Mouse (Mus musculus) gastrocnemius, adult 18-20 months (tissue): ENCODE measurements around the gene Rapgef3. TPM values are rescaled to one million over a fixed set of nuclear protein-coding genes. Genes with fewer than 3 reads are reported as not detected.
A peak's percentile ranks its signal among the peaks of the same experiment; 100 is the strongest.

ENCODE experiments used
- DNase-seq: peaks from one replicate; pipeline ENCODE4 v3.0.0; 2021; ENCODE audit warnings: low spot score
- total RNA-seq, 2 experiments: library from RNA; stranded (reverse); gene quantifications; 2 replicates each; pipeline ENCODE4 v1.2.3; 2021

The Rapgef3 gene
- total RNA-seq, 2 experiments from 2014 or later = 6.6 to 9.0 TPM

DNA sequence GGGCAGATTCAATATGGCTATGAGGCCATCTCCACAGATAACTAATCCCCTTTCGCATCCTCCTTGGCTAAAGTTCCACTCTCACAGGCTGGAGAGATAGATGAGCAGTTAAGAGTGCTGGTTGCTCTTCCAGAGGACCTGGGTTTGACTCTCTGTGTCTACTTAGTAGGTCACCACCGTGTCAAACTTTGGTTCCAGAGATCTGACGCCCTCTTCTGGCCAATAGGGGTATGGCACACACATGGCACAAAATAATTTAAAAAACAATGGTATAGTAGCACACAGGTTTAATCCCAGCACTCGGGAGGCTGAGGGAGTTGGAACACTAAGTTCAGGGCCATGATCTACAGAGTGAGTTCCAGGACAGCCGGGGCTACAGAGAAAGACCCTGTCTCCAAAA lies 26.5 kb upstream of the Rapgef3 start:
- DNase-seq = no peak

DNA sequence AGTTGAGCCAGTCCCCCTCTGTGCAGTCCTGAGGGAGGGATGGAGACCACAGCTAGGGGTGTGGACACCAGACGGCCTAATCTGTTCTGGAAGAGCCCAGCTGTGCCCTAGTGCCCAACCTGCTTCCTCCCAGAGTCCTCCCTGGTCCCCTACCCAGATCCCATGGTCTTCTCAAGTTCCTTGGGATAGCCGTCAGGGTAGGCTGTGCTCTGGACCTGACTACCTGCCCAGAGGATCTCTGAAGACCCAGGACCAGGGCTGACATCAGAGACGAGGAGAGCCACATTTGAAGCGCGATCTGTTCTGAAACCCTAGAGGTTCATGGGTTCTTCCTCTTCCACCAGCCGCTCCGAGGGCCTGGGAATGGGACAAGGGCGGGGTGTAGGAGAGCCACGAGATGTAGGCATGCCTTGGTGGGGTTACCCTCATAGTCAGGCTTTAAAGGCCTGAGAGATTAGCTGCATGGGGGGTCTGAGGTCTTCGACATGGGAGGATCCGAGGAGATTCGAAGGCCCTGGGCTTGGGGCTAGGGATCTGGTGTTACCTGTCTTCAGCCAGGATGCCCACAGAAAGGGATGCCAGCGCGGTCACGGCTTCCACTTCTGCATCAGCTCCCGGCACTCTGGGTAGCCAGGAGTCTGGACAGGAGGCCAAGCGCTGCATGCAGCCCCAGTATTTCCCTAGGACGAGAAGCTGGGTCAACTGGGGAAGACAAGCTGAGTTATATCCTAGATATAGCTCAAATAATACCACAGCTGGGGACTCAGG lies 25.8 kb upstream of the Rapgef3 start:
- no peak for DNase-seq

DNA sequence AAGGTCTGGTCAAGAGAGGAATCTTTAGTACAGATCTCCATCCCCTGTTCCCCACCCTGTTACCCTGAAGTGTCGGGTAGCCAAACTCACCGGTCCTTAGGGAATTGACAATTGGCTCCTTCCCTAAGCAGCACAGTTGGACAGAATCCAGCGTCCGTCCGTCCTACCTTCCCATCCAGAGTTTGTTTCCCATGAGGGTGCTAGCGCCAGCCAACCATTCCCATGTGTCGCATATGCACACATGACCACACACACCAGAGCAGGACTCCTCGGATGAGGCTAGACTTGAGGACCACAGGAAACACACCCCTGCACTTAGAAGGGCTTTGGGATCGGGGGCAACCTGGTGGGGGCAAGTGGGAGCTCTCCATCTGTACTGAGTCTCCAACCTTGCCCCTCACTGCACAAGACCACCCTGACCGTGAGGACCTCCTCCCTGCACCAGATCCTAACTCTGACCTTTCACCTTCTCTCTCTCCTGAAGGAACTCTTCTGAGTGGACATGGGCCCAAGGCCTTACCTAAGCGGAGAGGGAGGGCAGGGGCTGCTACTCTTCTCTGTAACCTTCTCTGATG lies 23.4 kb upstream of the Rapgef3 start:
- no peak for DNase-seq

DNA sequence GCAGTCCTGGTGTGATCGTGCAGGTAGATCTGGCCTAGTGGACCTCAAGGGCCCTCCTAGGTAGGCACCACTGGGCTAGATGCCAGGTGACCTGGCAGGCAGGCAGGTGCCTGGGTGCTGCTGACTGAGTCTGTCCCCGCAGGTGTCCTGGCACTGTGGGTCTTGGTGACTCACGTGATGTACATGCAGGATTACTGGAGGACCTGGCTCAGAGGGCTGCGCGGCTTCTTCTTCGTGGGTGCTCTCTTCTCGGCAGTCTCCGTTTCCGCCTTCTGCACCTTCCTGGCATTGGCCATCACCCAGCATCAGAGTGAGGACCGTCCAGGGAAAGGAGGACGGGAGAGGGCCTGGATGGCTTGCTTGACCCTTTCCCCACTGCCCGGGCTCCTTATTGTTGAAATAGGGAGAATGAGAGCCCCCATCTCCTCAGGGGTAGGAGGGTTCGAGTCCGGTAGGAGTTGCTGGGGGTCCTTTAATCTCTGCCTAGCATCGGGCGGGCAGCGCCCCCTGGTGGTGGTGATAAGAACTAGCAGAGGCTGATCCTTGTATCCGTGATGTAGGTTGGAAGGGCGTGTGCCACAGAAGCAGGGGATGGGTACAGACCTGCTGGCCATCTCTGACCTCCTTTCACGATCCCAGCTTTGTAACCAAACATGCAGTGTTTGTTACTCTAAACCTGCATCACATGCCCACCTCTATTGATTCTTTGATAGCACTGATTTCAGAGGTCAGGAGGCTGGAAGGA lies 22.2 kb upstream of the Rapgef3 start:
- DNase-seq = no peak

DNA sequence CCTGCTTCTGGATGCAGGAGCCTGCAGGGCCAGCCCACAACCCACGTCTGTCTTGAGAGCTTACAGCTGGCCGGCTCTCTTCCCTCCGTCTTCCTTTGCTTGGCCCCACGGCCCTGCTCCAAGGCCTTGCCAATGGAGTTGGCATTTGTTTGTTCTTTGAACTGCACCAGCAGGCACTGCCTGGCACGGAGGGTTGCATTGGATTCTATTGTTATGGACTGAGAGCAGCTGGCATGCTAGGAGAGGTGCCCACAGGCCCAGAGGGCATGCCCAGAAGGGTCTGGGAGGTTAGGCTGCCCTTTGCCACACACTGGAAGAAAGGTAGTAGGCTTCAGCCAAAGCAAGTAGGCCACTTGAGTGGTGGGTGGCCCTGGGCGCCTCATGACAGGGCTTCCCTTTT lies 21.0 kb upstream of the Rapgef3 start:
- no peak for DNase-seq

DNA sequence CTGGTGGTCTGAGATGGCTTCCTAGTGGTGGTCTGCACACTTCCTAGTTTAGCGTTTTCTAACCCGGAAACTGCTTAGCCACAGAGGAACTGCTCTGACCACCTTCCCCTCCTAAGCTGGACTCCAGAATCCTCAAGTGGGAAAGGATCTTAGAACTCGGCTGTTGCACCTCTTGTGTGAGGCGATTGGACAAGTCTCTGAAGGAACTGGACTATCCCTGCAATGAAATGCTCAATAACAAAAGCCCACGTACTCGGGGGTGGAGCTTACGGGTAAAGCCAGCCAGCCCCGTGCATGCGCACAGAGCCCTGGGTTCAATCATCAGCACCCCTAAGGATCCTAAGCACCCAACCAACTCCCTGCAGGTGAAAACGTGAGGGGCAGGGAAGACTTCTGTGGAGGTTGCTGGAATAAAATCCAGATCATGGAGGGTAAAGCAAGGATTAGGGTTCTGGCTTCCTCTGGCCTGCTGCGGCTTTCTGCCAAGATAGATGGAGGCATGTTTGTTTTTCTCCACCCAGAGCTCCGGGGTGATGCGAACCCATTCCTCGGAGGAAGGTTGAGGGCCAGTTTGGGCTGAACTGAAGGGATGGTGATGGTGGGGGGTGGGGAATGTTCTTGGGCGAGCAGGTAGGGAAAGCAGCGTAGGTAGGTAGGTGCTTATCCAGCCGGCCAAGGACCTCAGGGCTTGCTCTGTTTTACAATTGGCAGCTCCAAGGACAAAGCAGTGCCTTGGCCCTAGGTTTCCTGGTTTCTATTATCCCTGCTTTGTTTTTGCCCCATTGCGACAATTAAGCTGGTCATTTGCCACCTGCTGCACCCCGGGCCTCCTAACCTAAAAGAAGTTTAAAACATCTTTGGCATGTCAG lies 20.3 kb upstream of the Rapgef3 start:
- DNase-seq = no peak

DNA sequence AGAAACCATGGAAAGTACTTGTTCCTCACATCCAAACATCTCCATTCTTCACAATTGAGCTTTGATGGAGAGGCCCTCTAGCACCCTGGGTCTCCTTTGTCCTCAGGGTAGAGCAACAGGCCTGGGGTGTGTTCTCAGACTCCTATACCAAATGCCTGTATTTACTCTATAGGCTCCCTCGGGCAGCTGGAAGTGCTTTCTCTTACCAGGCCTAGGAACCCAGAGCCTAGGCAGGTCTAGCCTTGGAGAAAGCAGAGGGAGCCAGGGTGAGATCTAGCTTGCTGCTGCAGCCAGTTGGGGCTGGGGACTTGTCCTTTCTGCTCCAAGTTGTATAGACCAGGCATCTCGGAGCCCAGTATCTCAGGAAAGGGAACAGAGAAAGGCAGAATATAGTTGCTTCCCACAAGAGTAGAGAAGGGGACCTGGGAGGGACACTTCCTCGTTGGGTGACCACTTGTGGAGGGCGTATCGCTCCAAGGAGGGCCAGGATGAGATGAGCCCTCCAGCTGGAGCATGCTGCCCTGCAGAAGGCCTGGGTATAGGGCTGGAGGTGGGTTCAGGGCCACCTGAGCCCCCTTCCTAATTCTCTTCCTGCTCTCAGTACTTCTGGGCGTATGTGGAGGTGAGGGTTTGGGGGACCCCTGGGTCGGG lies 19.5 kb upstream of the Rapgef3 start:
- no peak for DNase-seq

DNA sequence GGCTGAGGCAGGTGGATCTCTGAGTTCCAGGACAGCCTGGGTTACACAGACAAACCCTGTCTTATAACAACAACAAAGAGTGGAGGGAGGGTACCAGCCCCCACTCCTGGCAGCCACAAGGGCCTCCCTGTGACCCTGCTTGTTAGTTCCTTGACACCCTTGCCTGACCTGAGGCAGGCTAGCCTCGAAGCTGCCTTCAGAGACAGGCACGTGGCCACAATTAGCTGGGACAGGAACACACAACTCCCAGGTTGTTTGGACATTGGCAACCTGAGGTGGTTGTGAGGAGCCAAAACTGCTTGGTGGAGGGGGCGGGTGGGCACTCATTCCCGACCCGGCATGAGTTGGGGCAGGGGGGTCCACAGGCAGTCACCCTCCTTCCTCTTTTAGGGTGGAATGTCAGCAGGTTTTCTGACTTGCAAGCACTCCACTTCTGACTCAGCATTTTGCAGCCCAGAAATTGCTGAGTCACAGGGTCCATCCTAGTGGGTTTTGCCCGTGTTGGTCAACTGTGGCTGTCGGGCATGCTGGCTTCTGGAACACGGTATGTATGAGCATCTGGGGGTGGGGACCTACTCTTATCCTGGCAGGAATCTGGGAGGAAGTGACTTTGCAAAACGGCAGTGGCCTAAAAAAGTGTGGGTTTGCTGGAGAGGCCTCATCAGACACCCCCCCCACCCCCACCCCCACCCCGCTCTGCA lies 18.8 kb upstream of the Rapgef3 start:
- peak; percentile 39 for DNase-seq

DNA sequence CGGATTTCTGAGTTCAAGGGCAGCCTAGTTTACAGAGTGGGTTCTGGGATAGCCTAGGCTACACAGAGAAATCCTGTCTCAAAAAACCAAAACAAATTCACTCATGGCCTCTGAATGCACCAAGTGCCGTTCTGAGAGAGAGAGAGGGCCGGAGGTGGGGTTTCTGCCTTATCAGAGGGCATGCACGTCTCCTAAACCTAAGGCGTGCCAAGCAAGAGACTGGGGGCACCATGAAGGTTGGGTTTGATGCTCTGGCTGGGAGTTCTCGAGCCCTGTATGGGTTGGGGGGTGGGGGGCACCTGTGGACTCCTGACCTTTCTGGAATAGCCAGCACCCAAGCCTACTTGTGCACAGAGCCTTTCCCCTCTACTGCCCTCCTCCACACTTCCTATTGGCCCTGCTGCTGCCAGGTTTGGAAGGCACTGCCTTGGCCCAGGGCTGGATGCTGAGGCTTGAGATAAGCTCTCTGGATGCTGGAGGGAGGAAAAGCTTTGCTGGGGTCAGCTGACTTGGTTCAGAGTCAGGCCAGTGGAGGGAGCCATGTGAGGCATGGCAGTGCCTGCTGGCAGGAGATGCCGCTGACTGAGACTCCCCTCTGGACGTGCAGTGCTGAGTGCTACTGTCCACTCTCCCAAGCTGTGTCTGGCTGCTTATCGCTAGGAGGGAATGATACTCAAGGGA lies 18.1 kb upstream of the Rapgef3 start:
- no peak for DNase-seq

DNA sequence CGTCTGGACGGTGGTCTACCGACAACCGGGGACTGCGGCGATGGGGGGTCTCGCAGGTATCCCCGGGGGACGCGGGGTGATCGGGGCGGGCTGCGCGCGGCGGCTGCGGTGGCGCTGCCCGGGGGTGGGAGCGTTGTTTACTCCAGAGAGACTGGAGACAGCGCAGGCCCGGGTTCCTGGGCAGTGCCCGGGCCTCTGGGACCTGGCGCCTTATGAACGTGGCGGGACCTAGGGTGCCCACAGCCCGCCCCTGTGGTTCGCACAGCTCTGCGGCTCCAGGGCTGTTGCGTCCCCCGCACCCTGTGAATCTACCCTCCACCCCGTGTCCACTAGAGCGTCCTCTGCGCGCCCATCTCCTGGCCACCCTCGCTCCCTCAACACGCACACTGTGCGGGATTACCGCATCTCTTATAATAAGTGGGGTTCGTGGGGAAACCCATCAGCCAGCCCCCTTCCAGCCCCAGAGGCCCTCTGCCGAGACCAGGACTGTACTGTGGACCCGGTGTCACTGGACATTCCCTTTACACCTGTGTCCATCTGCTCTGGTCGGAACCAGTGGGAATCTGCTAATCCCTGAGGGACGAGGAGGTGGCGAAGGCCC lies 16.9 kb upstream of the Rapgef3 start:
- no peak for DNase-seq

DNA sequence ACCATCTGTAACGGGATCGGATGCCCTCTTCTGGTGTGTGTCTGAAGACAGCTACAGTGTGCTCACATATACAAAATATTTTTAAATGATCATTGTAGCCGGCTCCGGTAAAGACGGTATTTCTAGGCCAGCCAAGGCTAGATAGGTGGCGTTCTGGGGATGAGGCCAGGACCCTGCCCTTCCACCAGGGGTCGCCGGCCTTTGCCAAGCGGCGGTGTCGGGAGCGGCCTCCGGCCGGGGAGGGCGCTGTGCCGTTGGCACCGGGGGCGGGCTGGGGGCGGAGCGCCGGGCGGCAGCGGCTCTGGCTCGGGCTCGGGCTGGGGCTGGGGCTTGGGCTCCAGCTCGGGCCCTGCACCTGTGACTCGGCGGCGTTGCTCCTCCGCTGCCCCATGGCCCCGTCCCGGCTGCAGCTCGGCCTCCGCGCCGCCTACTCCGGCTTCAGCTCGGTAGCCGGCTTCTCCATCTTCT lies 16.4 kb upstream of the Rapgef3 start:
- peak; percentile 90 for DNase-seq

DNA sequence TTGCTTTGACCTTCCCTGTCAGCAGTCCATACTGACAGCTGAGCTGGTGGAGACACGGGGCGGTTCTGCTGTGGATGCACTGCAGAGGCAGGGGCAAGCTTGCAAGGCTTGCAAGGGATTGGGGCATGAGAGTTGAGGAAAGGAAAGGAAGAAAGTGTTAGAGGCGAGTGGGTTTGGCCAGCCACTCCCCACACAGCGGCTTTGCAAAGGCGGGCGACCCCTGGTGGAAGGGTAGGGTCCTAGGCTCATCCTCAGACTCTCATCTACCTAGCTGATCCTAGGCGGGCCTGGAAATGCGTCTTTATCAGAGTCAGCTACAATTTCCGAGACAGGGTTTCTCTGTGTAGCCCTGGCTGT lies 15.0 kb upstream of the Rapgef3 start:
- peak; percentile 79 for DNase-seq

DNA sequence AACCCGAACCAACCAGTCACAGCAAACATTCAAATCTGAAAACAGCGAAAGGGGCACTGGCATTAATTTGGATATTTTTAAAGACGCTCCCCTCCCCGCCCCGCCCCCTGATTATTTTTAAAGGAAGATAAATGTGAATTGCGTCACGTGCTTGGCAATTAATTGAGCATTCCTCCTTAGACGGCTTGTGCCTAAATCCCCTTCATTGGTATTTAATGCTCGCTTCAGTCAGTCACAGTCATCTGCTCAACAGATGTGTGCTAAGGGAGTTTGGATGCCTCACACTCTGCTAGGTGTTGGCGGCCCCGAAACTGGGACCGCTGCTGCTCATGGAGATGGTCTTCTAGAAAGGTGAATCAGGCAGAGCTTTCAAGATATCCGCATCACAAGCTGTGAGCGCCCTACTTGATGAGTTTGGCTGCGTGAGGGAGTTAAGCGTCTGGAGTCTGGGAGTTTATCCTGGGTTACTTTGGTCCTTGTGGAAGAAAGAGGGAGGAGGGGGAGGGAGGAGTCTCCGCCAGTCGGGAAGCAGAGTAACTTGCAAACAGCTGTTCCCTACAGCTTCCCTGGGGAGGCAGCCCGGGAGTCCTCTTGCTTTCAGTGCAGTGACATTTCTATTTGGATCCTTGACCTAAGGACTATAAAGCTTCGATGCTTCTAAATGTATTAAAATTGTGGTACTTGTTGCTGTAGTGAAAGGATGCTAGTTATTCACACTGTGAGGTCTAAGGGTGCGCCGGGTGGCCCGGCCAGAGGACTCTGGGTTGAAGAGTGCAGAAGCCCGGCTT lies 14.4 kb upstream of the Rapgef3 start:
- DNase-seq = peak; percentile 64

DNA sequence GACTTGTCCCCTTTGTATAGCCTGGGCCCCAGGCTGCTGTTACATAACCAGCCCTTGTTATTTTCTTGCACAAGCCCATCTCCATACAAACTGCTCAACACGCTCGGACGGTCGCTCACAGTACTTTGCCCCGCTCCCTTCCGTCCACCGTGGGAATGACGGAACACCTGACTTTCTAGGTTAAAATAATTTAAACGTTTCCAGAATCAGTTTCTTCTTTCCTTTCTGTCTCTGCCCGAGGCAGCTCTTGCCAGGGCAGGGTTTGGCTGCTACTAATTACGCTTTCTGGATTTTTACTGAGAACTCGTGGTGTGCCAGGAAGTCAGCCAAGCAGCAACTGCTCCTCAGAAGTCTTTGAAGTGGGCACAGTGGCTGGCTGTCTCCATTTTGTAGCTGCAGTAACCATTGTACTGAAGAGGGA lies 12.8 kb upstream of the Rapgef3 start:
- no peak for DNase-seq

DNA sequence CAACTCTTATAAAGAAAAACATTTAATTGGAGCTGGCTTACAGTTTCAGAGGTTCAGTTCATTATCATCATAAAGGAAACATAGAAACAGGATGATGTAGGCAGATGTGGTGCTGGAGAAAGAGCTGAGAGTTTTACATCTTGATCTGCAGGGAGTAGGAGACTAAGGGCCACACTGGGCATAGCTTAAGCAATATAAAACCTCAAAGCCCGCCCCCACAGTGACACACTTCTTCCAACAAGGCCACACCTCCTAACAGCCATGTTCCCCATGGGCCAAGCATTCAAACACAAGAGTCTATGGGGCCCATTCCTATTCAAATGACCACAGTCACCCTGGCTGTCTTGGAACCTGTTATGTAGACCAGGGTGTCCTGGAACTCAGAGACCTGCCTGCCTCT lies 11.8 kb upstream of the Rapgef3 start:
- no peak for DNase-seq

DNA sequence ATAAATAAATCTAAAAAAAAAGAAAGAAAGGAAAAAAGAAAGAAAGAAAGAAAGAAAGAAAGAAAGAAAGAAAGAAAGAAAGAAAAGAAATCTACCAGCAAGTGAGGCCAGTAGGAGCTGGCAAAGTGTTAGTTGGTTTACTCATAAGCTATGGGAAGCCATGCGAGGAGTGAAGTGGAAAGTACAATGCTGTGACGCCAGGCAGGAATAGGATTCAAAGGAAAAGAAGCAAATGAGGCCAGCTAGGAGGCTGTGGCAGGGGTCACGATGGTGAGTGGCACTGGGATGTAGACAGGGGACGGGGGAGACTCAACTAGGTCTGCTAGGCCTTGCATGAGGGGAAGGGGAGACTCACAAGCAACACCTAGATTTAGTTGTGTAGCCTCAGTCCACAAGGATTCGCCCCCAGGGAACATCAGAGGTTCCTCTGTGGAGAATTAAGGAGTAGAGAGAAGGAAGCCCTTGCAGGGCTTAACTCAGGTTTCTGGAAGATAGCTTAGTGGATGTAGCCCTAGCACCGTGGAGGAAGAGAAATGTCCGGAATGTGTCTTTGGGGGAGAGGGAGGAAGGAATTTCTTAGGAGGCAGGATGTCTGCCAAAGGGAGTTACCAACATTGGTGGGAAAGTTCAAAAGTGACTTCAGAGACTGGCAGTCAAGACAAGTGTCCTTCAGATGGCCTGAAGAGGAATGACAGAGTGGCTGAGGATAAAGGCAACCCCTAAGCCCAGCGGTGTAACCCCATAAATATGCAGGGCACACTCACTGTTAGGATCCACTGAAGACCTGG lies 10.7 kb upstream of the Rapgef3 start, which contains the start of gene Slc48a1:
Slc48a1 (plus strand) TSS at position 210 of the 788 bp plus-strand sequence.
- DNase-seq = no peak

DNA sequence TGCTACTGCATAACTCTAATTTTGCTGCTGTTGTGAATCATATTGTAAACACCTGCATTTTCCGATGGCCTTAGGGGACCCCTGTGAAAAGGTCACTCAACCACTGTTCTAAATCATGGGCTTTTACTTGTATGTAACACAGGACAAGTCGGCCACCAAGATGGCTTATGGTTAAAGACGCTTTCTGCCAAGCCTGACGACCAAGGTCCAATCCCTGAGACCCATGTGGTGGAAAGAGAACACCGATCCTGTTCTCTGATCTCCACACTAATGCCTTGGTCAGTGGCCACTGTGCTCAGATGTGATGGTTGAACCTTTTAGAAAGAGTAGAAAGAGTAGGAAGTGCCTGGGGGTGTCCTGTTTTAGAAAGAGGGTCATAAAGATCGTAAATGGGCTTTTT lies 9.1 kb upstream of the Rapgef3 start:
- DNase-seq = no peak

DNA sequence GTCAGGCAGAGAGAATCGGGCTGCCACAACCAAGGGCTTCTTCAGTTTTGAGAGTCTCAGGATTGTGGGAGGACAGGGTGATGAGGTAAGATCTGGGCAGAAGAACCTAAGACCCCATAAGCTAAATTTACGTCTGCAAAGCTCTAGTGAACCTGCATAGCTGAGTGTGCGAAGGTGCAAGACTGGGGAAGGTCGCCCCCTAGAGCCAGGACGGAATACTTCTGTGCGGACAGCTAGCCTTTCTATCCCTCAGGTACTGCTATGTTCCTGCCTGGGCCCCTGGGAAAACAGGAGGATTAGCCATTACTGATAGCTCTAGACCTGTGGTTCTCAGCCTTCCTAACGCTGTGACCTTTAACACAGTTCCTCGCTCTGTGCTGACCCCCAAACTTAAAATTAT lies 8.7 kb upstream of the Rapgef3 start:
- DNase-seq = peak; percentile 84
